20 mouse cellular contexts compared by ENCODE assay signal in genomic region chr16:27396951-27397350, GRCm38 (mm10). TPM values are rescaled to one million over a fixed set of nuclear protein-coding genes. Genes with fewer than 3 reads are reported as not detected.
"Had no signal": no experiment of that assay in that cellular context is flagged by ENCODE, and none has a peak within 500 bp of the region (broad histone marks: within the 10 kb centered on the region; RNA-seq: fewer than 3 reads in every experiment).

No protein-coding gene starts in this region.

- H3K9ac ChIP-seq: kidney, embryonic 15.5 days; limb, embryonic 15.5 days; liver, embryonic 13.5 days; liver, postnatal 0 days; lung, embryonic 15.5 days; midbrain, embryonic 13.5 days had no signal

- ATAC-seq: liver, postnatal 0 days; midbrain, embryonic 13.5 days had no signal

- H3K36me3 ChIP-seq: liver, embryonic 13.5 days; lung, embryonic 15.5 days; midbrain, embryonic 13.5 days had no signal

- H3K4me2 ChIP-seq: kidney, embryonic 15.5 days; limb, embryonic 15.5 days; liver, embryonic 13.5 days; lung, embryonic 15.5 days; midbrain, embryonic 13.5 days had no signal

- H3K9me3 ChIP-seq: kidney, embryonic 15.5 days; limb, embryonic 15.5 days; liver, embryonic 13.5 days; megakaryocyte, embryonic 14.5 days had no signal

- H3K27me3 ChIP-seq: kidney, embryonic 15.5 days; limb, embryonic 15.5 days; liver, embryonic 13.5 days; lung, embryonic 15.5 days; megakaryocyte, embryonic 14.5 days; midbrain, embryonic 13.5 days had no signal

- H3K4me3 ChIP-seq: kidney, embryonic 15.5 days; limb, embryonic 15.5 days; liver, embryonic 13.5 days; lung, embryonic 15.5 days; megakaryocyte, embryonic 14.5 days; midbrain, embryonic 13.5 days had no signal

- H3K4me1 ChIP-seq: kidney, embryonic 15.5 days; limb, embryonic 15.5 days; lung, embryonic 15.5 days had no signal

- H3K27ac ChIP-seq: kidney, embryonic 15.5 days; limb, embryonic 15.5 days; liver, embryonic 13.5 days; lung, embryonic 15.5 days; macrophage; midbrain, embryonic 13.5 days had no signal

- DNase-seq: kidney, postnatal 14 days; layer of hippocampus, adult 9-11 months; layer of hippocampus, postnatal 36 days; liver, embryonic 13.5 days; liver, postnatal 0 days; lung, postnatal 14 days; right cerebral cortex, postnatal 14 days; thymus, postnatal 4 days had no signal

RNA-seq across cellular contexts. Expression of gene Uts2b, which starts 26.9 kb away (rescaled TPM):
- total RNA-seq: layer of hippocampus, postnatal 36 days; left cerebral cortex, adult 8-10 months; left cerebral cortex, postnatal 25 days had no signal
- polyA plus RNA-seq: kidney, embryonic 15.5 days; large intestine, adult 2 months; limb, embryonic 11.5 days; liver, embryonic 13.5 days; liver, postnatal 0 days; macrophage; midbrain, postnatal 0 days; spleen, adult 2 months had no signal
